Mouse (Mus musculus) thymus, postnatal 0 days (tissue): ENCODE results near the gene Cxcl9. TPM values are rescaled to one million over a fixed set of nuclear protein-coding genes. Genes with fewer than 3 reads are reported as not detected.

Experiments used
- DNase-seq: peaks from one replicate; pipeline ENCODE4 v3.0.0-alpha.2; 2015; ENCODE audit warnings: low spot score
- polyA plus RNA-seq: library from polyadenylated mRNA; unstranded; fragments of >200 nt; fragmentation: Nextera tagmentation; extraction: Ambion mirVana; gene quantifications from 2 replicates; pipeline ENCODE4 v1.2.1, GENCODE M21; 2015

Cxcl9 gene
- polyA plus RNA-seq, 1 experiment from 2014 or later, result 4.2 TPM

DNA sequence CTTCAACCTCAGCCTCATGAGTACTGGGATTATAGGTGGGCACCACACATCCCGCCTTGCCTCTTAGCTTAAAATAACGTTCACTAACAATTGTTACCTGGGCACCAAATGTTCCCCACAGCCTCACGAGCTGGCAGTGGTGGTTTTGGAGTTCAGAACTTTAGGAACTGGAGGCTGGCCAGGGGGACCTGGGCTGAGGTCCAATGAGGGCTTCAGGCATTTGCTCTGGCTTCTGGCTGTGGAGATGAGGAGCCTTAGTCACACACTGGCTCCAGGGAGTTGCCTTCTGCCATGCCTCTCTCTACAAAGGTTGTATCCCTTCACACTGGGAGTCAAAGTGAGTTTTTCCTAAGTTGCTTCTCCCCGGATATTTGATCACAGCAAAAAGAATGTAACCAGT is 45.3 kb downstream of the Cxcl9 start:
- no peak for DNase-seq

DNA sequence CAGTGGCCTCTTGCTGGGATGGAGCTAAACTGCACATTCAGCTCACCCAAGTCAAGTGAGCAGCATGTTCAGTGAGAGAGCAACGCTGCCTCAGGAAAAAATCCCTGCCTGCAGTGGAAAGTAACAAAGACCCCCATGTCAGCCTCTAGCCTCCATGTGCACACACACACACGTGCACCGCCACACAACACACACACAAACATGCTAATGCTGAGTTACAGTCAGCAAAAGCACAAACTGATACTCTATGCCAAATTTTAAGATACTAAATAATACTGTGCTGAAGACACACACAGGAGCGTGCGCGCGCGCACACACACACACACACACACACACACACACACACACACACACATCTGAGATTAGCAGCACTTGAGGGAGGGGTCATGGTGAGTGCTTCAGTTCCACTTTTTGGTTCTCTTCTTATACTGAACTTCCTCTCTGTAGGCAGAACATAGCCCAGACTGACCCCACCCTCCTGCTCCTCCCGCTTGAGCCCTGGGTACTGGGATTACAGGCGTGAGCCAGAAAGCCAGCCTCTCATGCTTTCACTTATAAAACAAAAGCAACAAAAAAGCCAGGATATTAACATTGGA is 48.8 kb downstream of the Cxcl9 start:
- no peak for DNase-seq

DNA sequence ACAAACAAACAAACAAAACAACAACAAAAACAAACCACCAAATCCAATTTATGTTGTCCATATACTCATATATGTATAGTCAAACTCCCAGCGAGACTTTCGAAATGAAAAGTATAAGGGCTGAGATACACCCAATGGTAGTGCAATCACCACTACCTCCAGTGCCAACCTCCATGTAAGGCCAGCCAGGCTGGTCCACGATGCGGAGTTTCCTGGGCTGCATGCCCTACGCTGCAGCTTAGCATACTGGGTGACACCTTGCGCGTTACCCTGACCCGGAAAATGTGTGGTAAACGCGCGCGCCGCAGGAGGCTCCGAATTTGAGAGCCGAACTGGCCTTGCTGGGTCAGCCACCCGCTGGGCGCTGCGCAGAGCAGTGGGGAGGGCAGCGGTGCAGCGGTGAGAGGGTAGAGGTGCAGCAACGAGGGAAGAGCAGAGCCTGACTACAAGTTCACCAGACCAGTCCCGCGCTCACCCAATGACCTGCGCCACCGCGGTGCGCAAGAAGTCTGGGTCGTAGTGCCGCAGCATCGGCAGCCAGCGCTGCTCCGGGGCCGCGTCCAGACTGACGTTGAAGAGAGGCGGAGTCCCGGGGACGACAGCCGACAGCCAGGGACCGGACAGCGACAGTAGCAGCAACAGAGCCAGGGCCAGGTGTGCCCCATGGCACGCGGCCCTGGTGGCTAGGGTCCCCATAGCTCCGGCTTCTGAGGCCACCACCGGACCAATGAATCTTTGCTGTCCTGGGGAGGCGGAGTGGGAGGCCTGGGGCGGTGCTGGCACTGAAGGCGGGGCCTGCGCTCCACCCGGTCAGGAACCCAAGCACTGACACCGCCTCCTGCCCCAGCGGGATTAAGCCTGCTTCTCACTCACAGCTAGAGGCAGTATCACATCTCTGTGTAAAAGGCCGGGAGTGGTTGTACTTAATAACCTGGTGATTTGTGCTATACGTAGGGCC is 50.2 kb downstream of the Cxcl9 start, which contains the start of gene Naaa:
Naaa (minus strand) TSS at position 734 of the 958 bp plus-strand sequence.
- peak; percentile 69 for DNase-seq

Other genes starting within 250 kb of the Cxcl9 start
- gene G3bp2, start 244.4 kb downstream of the Cxcl9 start, polyA plus RNA-seq, result 239 and 240 TPM in 2 replicates
- gene Uso1, start 190.1 kb downstream of the Cxcl9 start, polyA plus RNA-seq, result 32.6 and 43.5 TPM in 2 replicates
- gene U90926, start 112.7 kb downstream of the Cxcl9 start, polyA plus RNA-seq, result 0.48 and 0.63 TPM in 2 replicates
- 1.1 and 1.5 TPM in 2 replicates for gene Ppef2, start 71.8 kb downstream of the Cxcl9 start, polyA plus RNA-seq
- gene Naaa, start 49.9 kb downstream of the Cxcl9 start, polyA plus RNA-seq, result 12.6 and 13.4 TPM in 2 replicates
- 35.5 and 41.4 TPM in 2 replicates for gene Sdad1, start 17.6 kb downstream of the Cxcl9 start, polyA plus RNA-seq
- gene Art3, start 3.7 kb upstream of the Cxcl9 start, polyA plus RNA-seq, result 4.2 and 6.5 TPM in 2 replicates
- gene Cxcl10, start 20.8 kb upstream of the Cxcl9 start, polyA plus RNA-seq, result 96.0 and 127 TPM in 2 replicates
- gene Nup54, start 107.1 kb upstream of the Cxcl9 start, polyA plus RNA-seq, result 44.2 and 44.6 TPM in 2 replicates
- 29.2 and 31.2 TPM in 2 replicates for gene Scarb2, start 178.8 kb upstream of the Cxcl9 start, polyA plus RNA-seq
- gene Fam47e, start 227.0 kb upstream of the Cxcl9 start, polyA plus RNA-seq, result 0.29 TPM in 1 of 2 replicates, not detected in the other